Mouse (Mus musculus) layer of hippocampus, postnatal 10 days (tissue): ENCODE measurements around the gene Rslcan18. TPM values are rescaled to one million over a fixed set of nuclear protein-coding genes. Genes with fewer than 3 reads are reported as not detected.
"Not testable (repeated sequence)": the region's sequence is repeated elsewhere in the genome, so short reads cannot be mapped to it uniquely, and the experiment has no call there.

Experiments
- DNase-seq, 2 experiments: peaks; one replicate each; pipeline ENCODE4 v3.0.0; 2021; ENCODE audit warnings: low spot score in 2 of 2
- long read RNA-seq: library from polyadenylated mRNA; stranded (forward); transcript quantifications from one replicate; pipeline ENCODE4 v2.0.0, GENCODE M21; 2023
- total RNA-seq, 2 experiments: library from RNA; stranded (reverse); gene quantifications; 2 replicates each; pipeline ENCODE4 v1.2.3; 2021

Gene Rslcan18
- total RNA-seq = under 1 TPM; 0.25 to 0.30 TPM
- long read RNA-seq, partial matches to known transcripts = 0 of 1 reads
- long read RNA-seq, other reads (novel, unspliced or antisense) = 1 of 1 reads

DNA sequence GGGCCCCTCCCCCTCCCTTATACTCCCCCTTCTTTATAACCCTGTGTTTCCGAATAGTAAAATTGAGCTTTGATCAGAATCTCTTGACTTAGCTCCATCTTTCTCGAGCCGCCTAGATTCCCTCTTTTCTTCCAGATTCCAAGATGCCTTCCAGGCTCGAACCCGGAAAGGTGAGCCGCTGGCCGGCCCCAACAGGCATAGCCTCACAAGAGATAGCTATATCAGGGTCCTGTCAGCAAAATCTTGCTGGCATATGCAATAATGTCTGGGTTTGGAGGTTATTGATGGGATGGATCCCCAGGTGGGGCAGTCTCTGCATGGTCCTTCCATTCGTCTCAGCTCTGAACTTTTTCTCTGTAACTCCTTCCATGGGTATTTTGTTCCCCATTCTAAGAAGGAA, at the start of gene Rslcan18:
TSS of gene Rslcan18 (minus strand) at position 101 of the 400 bp plus-strand sequence.
- DNase-seq = not testable (repeated sequence)

DNA sequence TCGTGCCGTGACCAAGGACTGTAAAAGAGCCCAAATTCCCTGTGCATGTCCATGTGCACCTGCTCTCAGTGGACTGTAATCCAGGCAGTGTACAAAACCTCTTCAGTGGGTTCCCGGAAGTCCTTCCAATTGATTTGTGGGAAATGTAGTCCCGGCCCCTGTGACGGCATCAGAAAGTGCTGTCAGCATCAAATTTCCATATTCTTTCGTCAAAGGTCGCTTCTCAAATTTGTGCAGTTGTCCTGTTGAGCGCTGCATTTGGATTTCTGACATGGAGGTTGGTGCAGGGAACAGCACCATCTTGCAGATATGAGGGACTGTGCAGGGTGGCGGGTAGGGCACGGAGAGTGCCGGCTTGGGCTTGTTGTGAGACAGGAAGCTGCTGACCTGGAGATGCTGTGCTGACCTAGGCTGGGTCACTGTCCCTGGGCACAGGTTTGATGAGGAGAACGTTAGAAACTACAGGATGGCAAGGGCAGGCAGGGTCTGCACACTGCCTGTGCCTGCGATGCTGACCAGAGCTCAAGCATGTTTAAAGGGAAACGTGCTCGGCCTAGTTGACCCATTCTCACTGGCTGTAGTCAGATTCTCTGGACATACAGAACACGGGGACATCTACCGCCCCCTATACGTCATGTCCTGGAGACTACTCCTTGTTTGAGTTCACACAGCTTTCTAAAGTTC, 12.1 kb upstream of the Rslcan18 start:
- DNase-seq = peak; percentile 81 to 82

DNA sequence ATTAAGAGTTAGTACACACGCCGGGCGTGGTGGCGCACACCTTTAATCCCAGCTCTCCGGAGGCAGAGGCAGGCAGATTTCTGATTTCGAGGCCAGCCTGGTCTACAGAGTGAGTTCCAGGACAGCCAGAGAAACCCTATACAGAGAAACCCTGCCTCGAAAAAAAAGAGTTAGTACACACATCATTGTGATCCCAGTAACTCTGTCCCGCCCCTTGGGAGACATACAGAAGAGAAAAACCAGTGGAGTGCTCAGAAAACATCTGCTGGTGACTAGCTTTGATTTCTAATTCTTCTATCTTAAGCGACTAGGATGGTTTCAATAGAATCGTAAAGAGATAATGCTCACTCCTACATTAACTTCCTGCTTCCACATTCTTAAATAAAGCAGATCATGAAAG, 11.4 kb upstream of the Rslcan18 start:
- DNase-seq = not testable (repeated sequence)

DNA sequence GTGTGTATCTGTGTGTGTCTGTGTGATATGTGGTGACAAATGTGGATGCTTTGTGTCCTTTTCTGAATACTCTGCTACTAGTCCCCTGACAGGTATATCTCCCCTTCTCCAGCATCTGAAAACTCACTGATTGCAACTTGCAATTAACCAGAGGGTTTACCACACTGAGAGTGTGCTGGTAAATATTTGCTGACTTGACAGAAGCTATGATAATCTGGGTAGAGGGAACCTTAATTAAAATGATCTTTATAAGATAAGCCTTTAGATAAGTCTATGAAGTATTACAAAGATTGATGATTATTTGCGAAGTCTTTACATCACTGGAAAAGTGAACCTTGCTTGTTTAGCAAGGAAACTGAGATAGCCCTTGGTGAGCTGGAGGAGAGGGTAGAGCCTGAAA, 8.4 kb upstream of the Rslcan18 start:
- no peak for DNase-seq

DNA sequence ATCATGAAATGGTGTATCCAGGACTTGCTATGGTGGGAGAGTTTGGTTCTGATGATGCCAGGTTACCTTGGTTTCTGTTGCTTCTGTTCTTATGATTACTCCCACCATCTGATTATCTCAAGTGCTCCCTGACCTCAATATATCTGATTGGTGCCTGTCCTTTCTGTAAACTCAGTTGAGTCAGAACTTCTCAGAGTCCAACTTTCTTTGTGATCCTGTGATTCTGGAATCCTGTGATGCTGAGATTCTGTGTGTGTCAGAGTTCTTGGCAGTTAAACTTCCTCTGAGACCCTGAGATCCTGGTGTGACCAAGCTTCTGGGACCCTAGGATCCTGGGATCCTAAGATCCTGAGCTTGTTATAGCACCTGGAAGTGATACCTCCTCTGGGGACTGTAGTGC, 5.3 kb upstream of the Rslcan18 start, which contains the start of gene Zfp759:
TSS of gene Zfp759 (plus strand) at position 301 of the 400 bp plus-strand sequence.
- not testable (repeated sequence) for DNase-seq

DNA sequence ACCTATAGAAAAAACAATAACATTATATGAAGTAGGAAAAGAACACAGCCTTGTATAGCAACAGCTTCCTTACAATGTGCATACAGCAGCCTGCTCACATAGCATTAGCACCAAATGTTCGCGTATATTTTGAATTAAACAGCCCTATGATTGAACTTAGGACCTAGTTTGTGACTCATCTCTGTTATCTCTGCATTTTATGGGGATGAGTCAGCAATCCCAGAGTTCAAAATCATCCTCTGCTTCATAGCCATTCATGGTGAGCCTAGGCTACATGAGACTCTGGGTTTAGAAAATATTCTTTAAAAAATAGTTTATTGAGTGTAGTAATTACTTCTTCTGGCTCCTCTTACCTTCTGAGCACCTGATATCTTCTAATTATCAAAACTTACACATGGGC, 2.8 kb downstream of the Rslcan18 start:
- no peak for DNase-seq

DNA sequence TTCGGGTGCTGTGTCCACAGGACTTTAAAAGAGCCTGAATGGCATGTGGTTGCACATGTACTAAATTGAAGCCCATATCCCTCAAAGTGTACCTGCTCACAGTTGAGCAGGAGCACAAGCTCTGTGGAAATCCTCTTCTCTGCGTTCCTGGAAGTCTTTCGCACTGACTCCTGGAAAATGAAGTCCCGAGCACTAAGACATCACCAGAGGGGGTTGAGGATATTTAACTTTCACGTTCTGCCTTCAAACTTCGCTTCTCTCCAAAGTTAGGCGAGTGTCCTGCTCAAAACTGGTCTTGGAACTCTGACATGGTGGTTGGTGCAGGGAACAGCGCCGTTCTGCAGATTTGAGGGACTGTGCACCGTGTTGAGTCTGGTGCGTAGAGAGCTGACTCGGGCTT, 4.0 kb downstream of the Rslcan18 start:
- DNase-seq = peak in 1 of 2 experiments; percentile 16

DNA sequence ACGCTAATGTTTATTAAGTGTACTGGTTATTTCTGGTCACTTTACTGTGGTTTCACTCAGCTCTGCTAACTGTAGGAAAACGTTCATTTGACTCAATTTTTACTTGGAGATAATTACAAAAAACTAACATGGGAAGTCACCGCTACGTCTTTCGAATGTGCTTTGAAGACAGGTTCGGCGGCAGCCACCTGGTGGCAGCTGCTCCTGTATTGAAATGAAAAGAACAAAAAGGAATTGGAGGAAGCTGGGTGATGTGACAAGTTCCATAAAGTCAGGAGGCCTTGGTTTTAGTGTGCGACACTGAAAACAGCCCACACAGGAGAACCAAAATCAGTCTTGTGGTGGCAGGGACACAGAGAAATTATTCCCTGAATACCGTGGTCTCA, 7.2 kb downstream of the Rslcan18 start:
- peak; percentile 12 to 27 for DNase-seq

DNA sequence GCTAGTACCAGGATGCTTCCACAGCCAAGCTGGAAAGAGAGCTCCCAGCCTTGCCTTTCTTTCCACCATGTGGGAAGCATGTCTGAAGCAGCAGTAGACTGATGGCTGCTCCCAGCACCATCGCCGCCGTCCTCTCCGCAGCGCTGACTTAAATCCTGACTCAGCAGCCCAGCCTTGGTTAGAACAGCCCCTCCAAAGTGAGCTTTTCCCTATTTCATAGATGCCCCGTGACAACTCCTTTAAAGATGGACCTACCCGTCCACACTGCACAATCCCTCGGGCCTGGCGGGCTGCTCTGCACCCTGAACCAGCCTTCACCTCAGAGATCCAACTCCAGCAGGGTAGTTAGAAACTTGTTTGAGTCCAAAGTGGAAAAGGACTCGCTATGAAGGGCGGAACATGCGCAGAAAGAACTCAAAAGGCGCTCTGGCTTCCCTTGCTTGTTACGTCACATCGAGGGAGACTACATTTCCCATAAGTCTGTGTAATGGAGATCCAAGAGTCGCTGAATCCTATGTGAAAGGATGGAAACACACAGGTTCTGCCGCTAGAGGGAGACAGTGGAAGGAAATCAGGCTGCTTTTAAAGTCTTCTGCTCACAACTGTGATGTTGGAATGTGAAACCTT, 7.8 kb downstream of the Rslcan18 start, which contains the start of gene Gm28557:
TSS of gene Gm28557 (minus strand) at position 411 of the 627 bp plus-strand sequence.
- peak; percentile 89 to 91 for DNase-seq

DNA sequence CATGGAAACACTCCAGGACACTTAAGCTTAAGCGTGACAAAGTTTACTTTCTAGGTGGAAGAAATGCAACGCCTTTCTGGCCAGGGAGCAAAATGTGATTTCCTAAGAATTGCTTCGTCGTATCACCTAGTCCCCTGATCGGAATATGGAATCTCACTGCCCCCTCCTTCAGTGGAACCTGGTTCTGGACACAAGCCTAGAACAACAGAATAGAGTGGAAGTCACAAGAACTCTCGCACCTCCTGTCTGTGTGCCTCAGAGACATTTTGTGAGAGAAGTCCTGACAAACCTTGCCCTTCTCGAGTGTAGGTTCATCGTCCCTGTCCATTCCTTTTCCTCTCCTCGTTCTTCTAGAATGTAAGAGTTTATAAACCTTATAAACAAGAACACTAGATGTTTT, 8.4 kb downstream of the Rslcan18 start:
- DNase-seq = no peak

DNA sequence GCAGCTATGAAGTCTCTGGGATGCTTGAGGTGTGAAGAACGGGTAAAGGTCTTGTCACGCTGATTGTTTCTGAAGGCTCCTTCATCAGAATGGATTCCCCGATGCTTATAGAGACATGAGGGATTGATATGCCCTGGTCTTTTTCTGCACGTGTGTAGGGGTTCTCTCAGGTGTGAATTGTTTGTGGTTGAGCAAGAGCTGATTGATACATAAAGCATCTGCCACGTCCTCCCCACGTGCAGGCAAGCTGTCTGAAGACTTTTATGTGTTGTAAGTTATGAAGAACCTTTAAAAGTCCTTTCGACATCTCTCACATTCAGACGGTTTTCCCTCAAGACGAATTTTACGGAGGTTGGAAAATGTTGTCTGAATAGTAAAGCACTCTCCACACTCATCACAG, 18.2 kb downstream of the Rslcan18 start, which contains the start of gene Zfp708:
TSS of gene Zfp708 (minus strand) at position 101 of the 400 bp plus-strand sequence.
- no peak for DNase-seq

DNA sequence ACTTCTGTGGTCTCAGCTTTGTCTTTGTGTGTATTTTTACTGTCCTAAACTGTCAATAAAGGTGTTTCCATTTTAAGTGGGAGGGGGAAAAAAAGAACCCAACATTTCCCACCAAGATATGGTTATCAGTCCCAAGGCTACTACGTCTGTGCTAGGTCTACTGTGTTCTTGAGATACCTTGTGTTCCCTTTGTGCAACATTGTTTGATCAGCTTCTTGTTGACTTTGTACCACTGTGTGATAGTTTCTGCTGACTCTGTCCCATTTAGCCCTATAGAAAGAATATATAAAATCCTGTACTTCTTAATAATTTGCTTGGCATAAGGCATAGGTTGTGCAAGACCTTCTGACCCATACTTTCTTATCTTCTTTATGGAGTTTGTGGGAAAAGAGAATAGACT, 25.9 kb downstream of the Rslcan18 start:
- no peak for DNase-seq

DNA sequence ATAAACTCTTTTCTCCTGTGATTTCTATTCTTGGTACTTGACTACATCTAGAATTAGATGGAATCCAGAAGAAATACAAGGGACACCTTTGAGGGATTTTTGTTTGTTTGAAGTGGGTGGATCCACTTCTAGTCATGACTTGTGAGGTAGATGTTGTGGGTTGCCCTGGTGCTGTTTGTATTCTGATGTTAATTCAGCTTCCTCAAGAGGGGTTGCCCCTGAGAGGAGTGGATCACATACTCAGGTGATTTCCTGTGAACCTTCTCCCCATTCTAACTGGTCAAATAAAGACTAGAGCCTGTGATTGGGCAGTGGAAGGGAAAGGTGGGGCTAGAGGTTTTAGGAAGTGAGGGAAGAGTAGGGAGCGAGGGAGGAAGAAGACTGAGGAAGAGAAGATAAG, 34.1 kb downstream of the Rslcan18 start:
- DNase-seq = no peak

DNA sequence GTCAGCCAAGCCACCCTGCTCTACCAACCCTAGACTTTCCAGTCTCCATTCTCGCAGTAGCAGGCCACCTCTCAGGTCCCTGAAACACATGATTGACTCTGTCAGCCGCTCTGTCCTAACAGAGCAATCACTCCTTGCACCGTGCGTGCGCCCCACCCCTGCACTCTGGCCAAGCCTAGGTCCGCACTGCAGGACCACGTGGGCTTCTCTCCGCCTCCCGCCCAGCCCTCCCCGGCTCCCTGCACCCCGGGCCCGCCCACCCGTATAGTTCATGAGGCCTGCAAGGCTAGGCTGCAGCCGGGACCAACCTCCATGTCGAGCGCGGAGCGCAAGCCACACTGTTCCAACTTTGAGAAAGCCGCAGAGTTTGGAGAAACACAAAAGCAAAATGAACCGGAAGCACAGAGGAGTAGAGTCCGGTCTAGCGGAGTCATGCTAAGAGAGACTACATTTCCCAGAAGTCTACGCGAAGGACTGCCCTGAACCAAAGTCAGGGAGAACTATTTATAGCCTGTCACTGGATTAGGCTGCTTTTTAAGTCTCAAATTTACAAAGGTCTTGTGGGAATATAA, 34.8 kb downstream of the Rslcan18 start:
- DNase-seq = peak; percentile 56 to 67

DNA sequence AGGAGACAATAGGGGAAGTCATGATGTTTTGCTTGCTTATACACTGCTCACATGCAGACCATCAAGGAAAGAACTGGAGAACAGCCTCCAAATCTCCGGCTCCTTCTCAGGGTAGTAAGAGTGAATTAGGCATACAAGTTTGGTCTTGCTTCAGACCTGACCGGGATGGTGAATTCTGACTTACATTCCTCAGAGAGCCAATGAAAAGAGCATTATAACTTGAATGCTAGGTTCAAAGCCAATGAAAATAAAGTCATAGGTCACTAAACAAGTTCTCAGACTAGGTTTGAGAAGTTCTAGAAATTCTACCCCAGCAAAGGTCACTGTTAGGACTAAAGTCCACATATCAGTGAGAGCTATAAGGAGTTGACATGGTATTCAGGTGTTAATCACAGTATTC, 38.8 kb downstream of the Rslcan18 start:
- DNase-seq = no peak

DNA sequence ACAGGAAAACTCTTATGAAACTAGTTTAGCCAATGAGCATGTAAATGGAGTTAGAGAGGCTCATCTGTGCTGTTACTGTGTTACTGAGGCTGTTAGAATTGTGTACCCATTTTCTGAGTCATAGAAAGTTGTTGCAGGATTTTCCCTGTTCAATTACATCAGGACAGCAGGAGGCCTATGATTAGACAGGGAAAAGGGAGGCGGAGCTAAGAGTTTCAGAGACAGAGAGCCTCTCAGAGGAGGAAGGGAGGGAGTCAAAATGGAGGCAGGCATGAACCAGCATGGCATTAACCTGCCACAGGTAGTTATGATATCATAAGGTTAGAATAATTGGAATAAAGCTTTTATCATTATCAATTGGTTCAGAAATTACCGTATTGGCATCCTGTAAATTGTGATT, 43.3 kb downstream of the Rslcan18 start:
- no peak for DNase-seq

DNA sequence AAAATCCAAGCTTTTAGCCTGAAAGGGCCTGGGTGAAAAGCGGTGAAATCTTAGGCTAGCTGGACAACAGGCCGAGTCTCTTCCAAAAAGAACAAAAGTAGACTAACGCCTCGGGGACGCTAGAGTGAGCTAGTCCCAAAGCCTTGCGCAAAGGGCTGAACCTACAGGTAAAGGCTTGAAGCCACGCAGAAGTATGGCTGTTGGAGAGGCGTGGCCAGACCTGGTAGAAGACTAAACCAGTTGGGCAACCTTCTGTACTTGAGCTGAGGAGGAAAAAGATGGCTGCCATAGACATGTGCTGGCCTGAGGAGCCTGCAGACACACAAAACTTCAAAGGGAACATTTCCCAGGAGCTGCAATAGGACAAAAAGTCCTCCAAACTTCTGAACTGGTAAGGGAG, 50.7 kb downstream of the Rslcan18 start:
- DNase-seq = no peak

DNA sequence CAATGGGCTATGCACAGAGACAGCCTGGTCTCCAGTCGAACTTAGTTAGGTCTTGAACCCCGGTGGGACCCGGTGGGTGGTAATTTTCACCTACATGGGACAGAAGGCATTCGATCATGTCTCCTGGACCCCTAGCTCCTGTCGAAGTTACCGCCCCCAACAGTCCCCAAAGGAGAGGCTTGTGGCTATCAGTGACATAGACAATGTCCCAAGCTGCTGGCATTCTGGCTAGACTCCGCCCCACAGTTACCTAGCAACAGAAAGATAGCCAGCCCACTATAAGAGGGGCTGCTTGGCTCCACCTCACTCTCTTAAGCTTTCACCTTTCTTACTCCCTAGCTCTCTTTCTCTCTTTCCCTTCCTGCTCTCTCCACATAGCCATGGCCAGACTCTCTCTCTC, 53.6 kb downstream of the Rslcan18 start:
- no peak for DNase-seq

DNA sequence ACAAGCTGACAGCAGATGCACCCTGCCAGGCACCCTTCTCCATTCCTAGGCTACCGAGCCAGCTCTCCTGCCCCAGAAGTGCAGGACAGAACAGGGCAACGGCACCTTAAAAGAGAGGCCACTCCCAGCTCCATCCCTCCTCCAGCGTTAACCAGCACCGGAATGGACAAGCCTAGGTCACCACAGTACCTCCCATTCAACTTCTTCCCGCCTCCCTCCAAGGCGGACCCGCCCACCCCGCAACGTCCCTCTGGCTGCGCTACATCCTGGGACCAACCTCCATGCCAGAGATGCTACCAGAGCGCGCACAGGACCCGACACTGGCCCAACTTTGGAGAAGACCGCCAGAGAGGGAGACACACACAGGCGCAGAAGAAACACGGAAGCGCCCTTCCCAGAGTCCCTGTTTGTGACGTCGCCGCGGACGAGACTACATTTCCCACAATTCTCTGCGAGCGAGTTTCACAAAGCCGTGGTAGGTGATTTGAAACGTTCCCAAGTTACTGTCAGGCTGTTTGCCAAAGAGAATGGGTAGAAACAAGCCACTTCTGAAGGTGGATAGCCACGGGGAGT, 55.2 kb downstream of the Rslcan18 start, which contains the start of gene Zfp712:
TSS of gene Zfp712 (minus strand) at position 385 of the 573 bp plus-strand sequence.
- DNase-seq = peak; percentile 90 to 93

DNA sequence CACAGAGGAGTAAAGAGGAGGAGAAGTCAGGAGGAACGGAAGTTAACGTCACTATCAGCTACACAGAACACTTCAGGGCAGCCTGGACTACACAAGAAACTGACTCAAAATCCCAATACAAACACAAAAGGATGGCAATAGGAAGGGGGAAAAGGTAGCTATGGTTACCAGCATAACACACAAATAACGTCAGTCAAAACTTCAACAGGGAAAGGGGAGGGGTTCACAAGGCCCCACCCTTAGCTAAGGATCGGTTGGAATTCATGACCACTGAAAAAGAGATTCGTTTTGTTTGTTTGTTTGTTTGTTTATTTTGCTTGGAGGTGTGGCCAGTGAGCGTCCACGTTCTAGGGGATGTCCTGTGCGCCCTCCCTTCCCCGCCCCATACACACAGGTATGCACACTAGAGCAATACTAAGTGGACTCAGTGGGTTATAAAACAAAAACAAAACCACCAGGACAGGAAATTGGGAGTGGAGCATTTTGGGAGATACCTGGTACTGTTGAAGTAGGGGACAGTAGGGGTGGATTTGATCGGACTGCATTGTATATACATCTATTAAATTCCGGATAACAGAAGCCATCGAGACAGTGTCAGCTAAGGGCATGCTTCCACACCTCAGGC, 55.8 kb downstream of the Rslcan18 start:
- DNase-seq = no peak
